In the genomic region with DNA sequence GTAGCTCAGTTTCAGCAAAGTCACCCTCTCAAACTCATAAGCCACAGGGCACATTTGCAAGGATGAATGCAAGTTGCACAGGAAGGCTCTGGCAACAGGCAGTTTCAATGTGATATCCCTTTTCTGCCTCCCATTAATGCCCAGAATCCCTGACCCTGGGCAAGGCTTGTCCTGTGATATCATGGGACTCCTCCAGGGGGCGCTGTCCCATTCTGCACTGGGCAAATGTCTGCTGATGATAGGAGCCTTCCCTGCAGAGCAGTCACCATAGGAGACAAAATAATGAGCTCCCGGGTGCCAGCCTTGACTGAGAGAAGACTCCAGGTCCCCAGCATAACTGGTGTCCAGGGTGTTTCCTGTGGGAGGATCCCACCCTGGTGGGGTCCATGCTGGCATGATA, we compare ENCODE assay signal across 8 mouse cellular contexts. TPM values are rescaled to one million over a fixed set of nuclear protein-coding genes. Genes with fewer than 3 reads are reported as not detected.
DNase-seq lines count a peak whose midpoint lies in the region; TF ChIP-seq lines count a peak whose summit lies in the region.

No protein-coding gene starts in this region.

- peak; percentile 42 to 56 for DNase-seq in heart, postnatal 14 days
- no peak for DNase-seq in heart, adult 11 months
- no peak for DNase-seq in spleen, adult 2 months (ENCODE audit: low read depth in 1 of 2, low spot score in 2 of 2)
- DNase-seq in spleen, postnatal 4 days (ENCODE audit: low spot score in 2 of 2), result no peak
- peak; percentile 37 to 58 for DNase-seq in cerebellum, postnatal 25 days
- DNase-seq in large intestine, adult 2 months (ENCODE audit: low read depth, low spot score), result peak; percentile 16
- DNase-seq in testis, postnatal 10 days (ENCODE audit: low spot score), result peak; percentile 86
- DNase-seq in right cerebral cortex, adult 2 months (ENCODE audit: low spot score in 2 of 2), result no peak

- TF ChIP-seq CTCF in spleen, adult 2 months (IDR thresholded peaks at IDR 0.05; ENCODE audit: extremely low read depth, insufficient read depth, insufficient read length, insufficient replicate concordance), result peak; percentile 21; the same call in 1 of the 2 replicates

- H3K27ac ChIP-seq in spleen, adult 2 months (ENCODE audit: insufficient read depth, low read length), result no peak overlapping the region

- no peak for TF ChIP-seq POLR2A in spleen, adult 2 months (IDR thresholded peaks at IDR 0.05; ENCODE audit: low read depth, low read length)

- H3K4me3 ChIP-seq in spleen, adult 2 months (ENCODE audit: extremely low read depth, insufficient read depth, insufficient read length), result no peak overlapping the region

- peaks cover 12% of the 10 kb centered on the region for H3K27me3 ChIP-seq in spleen, adult 2 months (ENCODE audit: control insufficient read depth, insufficient read depth, low read length)

- H3K4me1 ChIP-seq in spleen, adult 2 months (ENCODE audit: control insufficient read depth, insufficient read depth, insufficient read length), result peaks cover 6% of the 10 kb centered on the region

- WGBS in spleen, adult 2 months, result 27% methylated on average over 2 of the region's 2 CpGs
- 20% methylated on average over 2 of the region's 2 CpGs for WGBS in large intestine, adult 2 months

- intact Hi-C loops in heart, postnatal 14 days (cut with DNase I), result loop anchor here (5.0 kb wide), 1 partner anchor 45 kb away; no protein-coding TSS in a partner anchor

- H3K36me3 ChIP-seq in spleen, adult 2 months (ENCODE audit: control insufficient read depth, insufficient read depth, low read length), result no peaks in the 10 kb centered on the region

RNA-seq across cellular contexts. Expression of a gene that starts 28.1 kb away (rescaled TPM):
- total RNA-seq in heart, postnatal 14 days (2021), result 1 to 10 TPM; 2.9 to 3.6 TPM
- polyA plus RNA-seq in spleen, adult 2 months (2012; rRNA removed), result 1.5 and 2.1 TPM in 2 replicates
- 16.5 and 24.8 TPM in 2 replicates for polyA plus RNA-seq in large intestine, adult 2 months (2012; rRNA removed)

RNA-seq across cellular contexts. Expression of a gene that starts 42.3 kb away (rescaled TPM):
- 1 to 10 TPM in 1 of 2 experiments, under 1 TPM in 1; 0.93 to 1.1 TPM for total RNA-seq in heart, postnatal 14 days (2021)
- polyA plus RNA-seq in spleen, adult 2 months (2012; rRNA removed), result 5.3 and 6.7 TPM in 2 replicates
- 1.9 and 3.3 TPM in 2 replicates for polyA plus RNA-seq in large intestine, adult 2 months (2012; rRNA removed)

Comparison
In these comparisons a context has a peak if more than half of its experiments do, and no peak if none do; other contexts are left out.
1. DNase-seq: peak in heart, postnatal 14 days (2 of 2), cerebellum, postnatal 25 days (2 of 2), large intestine, adult 2 months (single experiment) and testis, postnatal 10 days (single experiment); none in heart, adult 11 months (single experiment), spleen, adult 2 months (0 of 2), spleen, postnatal 4 days (0 of 2) and right cerebral cortex, adult 2 months (0 of 2).